Mouse (Mus musculus): Measurements from ENCODE around the gene Plk2. TPM values are rescaled to one million over a fixed set of nuclear protein-coding genes. Genes with fewer than 3 reads are reported as not detected.

The Plk2 gene
- polyA plus RNA-seq, 1 experiment from 2014 or later = 89.1 TPM

- H3K4me2 ChIP-seq = no peak overlapping the region
- WGBS = 83% methylated on average over 5 of the region's 5 CpGs
- H3K9ac ChIP-seq = no peak overlapping the region
- H3K27me3 ChIP-seq = no peaks in the 10 kb centered on the region
- no peak overlapping the region for H3K4me3 ChIP-seq (replicated peaks)
- H3K4me1 ChIP-seq = no peaks in the 10 kb centered on the region
- no peak for ATAC-seq (replicated peaks; ENCODE audit: low FRiP score)
- no peaks in the 10 kb centered on the region for H3K36me3 ChIP-seq
- no peaks in the 10 kb centered on the region for H3K9me3 ChIP-seq (replicated peaks)
- no peak overlapping the region for H3K27ac ChIP-seq
These were observed 23.8 kb downstream of the Plk2 start for GRCm38 (mm10) chr13:110418656-110419055.

DNA sequence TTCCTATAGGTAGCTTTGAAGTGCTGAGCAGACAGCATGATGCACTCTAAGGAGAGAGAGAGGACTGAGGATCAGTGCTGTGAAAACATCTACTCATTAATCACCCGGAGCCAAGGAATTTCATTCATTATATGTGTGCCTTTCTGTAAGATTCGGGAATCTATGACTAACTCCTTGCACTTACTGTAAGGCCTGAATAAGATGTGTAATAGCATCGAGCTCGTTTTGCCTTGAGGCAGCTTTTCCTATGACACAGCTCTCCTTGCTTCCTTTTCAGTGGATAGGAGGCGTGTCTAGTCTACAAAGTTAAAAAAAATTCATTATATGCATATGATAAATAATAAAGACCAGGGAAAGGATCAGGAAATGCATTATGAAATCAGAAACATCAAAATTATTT lies 24.8 kb downstream of the Plk2 start:
- H3K27ac ChIP-seq = no peak overlapping the region
- 80% methylated on average over 5 of the region's 5 CpGs for WGBS
- no peaks in the 10 kb centered on the region for H3K27me3 ChIP-seq
- no peak overlapping the region for H3K4me2 ChIP-seq
- H3K4me1 ChIP-seq = no peaks in the 10 kb centered on the region
- ATAC-seq (replicated peaks; ENCODE audit: low FRiP score) = no peak
- no peak overlapping the region for H3K4me3 ChIP-seq (replicated peaks)
- no peak overlapping the region for H3K9ac ChIP-seq
- no peaks in the 10 kb centered on the region for H3K9me3 ChIP-seq (replicated peaks)
- H3K36me3 ChIP-seq = no peaks in the 10 kb centered on the region

DNA sequence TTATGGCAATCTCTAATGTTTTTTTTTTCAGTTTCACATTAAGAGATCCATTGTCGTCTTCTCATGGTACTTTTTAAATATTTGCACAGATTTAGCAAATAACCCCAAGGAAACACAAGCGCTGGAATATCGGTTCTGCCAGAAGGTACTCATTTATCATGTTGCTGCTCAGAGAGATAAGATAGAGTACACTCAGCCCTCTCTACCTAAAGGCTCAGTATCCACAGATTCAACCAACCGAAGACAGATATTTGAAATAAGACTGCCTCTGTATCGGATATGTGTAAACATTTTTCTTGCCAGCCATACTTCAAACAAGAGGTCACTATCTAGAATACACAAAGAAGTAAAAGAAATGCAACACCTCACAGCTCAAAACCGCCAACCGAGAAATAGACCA lies 27.6 kb downstream of the Plk2 start:
- no peak for ATAC-seq (replicated peaks; ENCODE audit: low FRiP score)
- no peak overlapping the region for H3K4me2 ChIP-seq
- H3K4me1 ChIP-seq = no peaks in the 10 kb centered on the region
- H3K36me3 ChIP-seq = no peaks in the 10 kb centered on the region
- H3K9ac ChIP-seq = no peak overlapping the region
- 81% methylated on average over 7 of the region's 7 CpGs for WGBS
- no peak overlapping the region for H3K4me3 ChIP-seq (replicated peaks)
- no peaks in the 10 kb centered on the region for H3K27me3 ChIP-seq
- no peaks in the 10 kb centered on the region for H3K9me3 ChIP-seq (replicated peaks)
- no peak overlapping the region for H3K27ac ChIP-seq

DNA sequence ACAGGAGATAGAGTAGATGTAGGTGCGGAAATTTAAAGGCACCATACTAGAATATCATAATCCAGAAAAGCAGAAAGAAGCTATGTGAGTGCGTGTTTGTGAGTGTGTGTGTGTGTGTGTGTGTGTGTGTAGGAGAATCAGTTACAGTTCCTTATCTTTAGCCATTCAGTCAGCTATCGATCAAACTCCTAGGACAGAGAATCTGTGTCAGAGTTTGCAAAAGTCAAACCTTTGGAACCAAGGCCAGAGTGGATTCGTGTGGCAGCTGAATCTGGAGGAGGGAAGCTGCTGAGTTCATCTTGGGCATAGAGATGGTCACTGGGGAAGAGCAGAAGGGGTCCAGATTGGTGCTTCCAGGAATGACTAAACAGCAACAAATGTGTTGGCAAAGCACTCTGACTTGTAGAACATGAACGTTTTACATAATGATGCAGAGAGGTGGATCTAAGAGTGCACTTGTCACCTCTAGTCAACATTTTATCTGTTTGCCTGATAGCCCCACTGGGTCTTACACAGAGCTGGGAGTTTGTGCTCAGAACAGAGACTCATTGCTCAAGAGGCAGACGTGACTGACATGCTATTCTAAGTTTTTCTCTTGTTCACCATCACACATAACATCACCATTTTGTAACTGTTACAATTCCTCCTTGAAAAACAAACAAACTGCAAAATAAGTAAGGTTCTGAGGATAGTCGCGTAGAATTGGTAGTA lies 30.8 kb downstream of the Plk2 start:
- H3K36me3 ChIP-seq = no peaks in the 10 kb centered on the region
- ATAC-seq (replicated peaks; ENCODE audit: low FRiP score) = no peak
- no peak overlapping the region for H3K4me2 ChIP-seq
- H3K9me3 ChIP-seq (replicated peaks) = no peaks in the 10 kb centered on the region
- H3K27ac ChIP-seq = no peak overlapping the region
- WGBS = 87% methylated on average over 8 of the region's 8 CpGs
- no peaks in the 10 kb centered on the region for H3K27me3 ChIP-seq
- no peak overlapping the region for H3K4me3 ChIP-seq (replicated peaks)
- H3K4me1 ChIP-seq = peaks cover 3% of the 10 kb centered on the region; the same call in 1 of the 2 replicates
- no peak overlapping the region for H3K9ac ChIP-seq

DNA sequence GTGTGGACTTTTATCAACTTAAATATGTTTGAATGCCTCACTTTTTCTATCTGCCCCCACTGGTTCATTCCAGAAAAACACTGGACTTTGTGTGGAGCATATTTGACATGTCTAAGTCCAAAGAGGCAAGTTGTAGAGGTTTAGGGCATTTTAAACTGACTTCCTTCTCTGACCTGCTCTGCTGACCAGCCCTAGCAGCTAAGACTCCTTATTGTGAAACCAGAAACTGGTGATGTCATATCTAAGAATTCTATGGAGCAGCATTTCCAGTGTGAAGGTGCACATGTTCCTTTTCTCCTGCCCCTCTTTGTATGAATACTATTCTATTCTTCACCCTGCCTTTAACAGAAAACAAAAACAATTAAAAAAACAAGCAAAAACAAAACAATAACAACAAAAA lies 36.5 kb downstream of the Plk2 start:
- H3K4me2 ChIP-seq = no peak overlapping the region
- H3K4me3 ChIP-seq (replicated peaks) = no peak overlapping the region
- no peak overlapping the region for H3K27ac ChIP-seq
- H3K4me1 ChIP-seq = peaks cover 9% of the 10 kb centered on the region
- no peaks in the 10 kb centered on the region for H3K9me3 ChIP-seq (replicated peaks)
- H3K36me3 ChIP-seq = no peaks in the 10 kb centered on the region
- no peaks in the 10 kb centered on the region for H3K27me3 ChIP-seq
- ATAC-seq (replicated peaks; ENCODE audit: low FRiP score) = no peak
- no peak overlapping the region for H3K9ac ChIP-seq

- Histone ChIP-seq H3K27ac (peak overlapping the region; percentile 33; the same call in 1 of the 2 replicates), H3K4me2 (no peak overlapping the region), H3K4me1 (peaks cover 11% of the 10 kb centered on the region), H3K36me3 (no peaks in the 10 kb centered on the region), H3K4me3 (replicated peaks) (no peak overlapping the region), H3K27me3 (no peaks in the 10 kb centered on the region), H3K9me3 (replicated peaks) (no peaks in the 10 kb centered on the region), H3K9ac (no peak overlapping the region)
- 31% methylated on average over 2 of the region's 2 CpGs for WGBS
- peak; percentile 56; the same call in 1 of the 2 replicates for ATAC-seq (replicated peaks; ENCODE audit: low FRiP score)
These were observed 37.3 kb downstream of the Plk2 start for GRCm38 (mm10) chr13:110432062-110432566.

- Histone ChIP-seq H3K4me1 (peaks cover 11% of the 10 kb centered on the region), H3K27me3 (no peaks in the 10 kb centered on the region), H3K9me3 (replicated peaks) (no peaks in the 10 kb centered on the region), H3K27ac (0 out of 2 replicates have a peak overlapping the region, but pooled peaks have one; percentile 7), H3K4me3 (replicated peaks) (no peak overlapping the region), H3K9ac (no peak overlapping the region), H3K4me2 (no peak overlapping the region), H3K36me3 (no peaks in the 10 kb centered on the region)
- WGBS = 37% methylated on average over 4 of the region's 4 CpGs
- ATAC-seq (replicated peaks; ENCODE audit: low FRiP score) = peak; percentile 54
These were observed 37.8 kb downstream of the Plk2 start for GRCm38 (mm10) chr13:110432613-110433012.

DNA sequence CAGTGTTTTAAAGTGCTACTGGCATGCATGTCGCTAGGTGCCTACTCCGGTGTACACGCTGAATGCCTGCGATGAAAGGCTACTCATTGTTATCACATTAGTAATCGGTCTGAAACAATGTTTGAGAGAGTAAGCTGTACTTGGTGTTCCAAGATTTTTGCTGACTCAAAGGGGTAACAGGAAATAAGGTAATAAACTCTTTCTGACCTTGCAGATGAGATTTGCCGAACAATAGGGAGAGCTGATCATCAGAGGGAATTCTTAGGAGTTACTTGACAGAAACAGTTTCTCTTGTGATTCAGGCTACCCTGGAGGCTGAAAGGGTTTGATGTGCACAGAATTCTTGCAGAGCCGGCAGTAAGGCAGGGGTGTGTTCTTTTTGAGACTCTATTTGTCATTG lies 41.8 kb downstream of the Plk2 start:
- ATAC-seq (replicated peaks; ENCODE audit: low FRiP score) = no peak
- Histone ChIP-seq H3K9ac (no peak overlapping the region), H3K27ac (no peak overlapping the region), H3K27me3 (no peaks in the 10 kb centered on the region), H3K4me2 (no peak overlapping the region), H3K4me1 (peaks cover 8% of the 10 kb centered on the region; the same call in 1 of the 2 replicates), H3K9me3 (replicated peaks) (no peaks in the 10 kb centered on the region), H3K36me3 (no peaks in the 10 kb centered on the region), H3K4me3 (replicated peaks) (no peak overlapping the region)
- WGBS = 53% methylated on average over 7 of the region's 7 CpGs

- WGBS = 83% methylated on average over 9 of the region's 9 CpGs
- no peak overlapping the region for H3K27ac ChIP-seq
- H3K9me3 ChIP-seq (replicated peaks) = no peaks in the 10 kb centered on the region
- H3K9ac ChIP-seq = no peak overlapping the region
- no peak for ATAC-seq (replicated peaks; ENCODE audit: low FRiP score)
- H3K4me2 ChIP-seq = no peak overlapping the region
- H3K4me3 ChIP-seq (replicated peaks) = no peak overlapping the region
- H3K4me1 ChIP-seq = peaks cover 3% of the 10 kb centered on the region; the same call in 1 of the 2 replicates
- no peaks in the 10 kb centered on the region for H3K36me3 ChIP-seq
- no peaks in the 10 kb centered on the region for H3K27me3 ChIP-seq
These were observed 43.8 kb downstream of the Plk2 start for GRCm38 (mm10) chr13:110438624-110439023.

DNA sequence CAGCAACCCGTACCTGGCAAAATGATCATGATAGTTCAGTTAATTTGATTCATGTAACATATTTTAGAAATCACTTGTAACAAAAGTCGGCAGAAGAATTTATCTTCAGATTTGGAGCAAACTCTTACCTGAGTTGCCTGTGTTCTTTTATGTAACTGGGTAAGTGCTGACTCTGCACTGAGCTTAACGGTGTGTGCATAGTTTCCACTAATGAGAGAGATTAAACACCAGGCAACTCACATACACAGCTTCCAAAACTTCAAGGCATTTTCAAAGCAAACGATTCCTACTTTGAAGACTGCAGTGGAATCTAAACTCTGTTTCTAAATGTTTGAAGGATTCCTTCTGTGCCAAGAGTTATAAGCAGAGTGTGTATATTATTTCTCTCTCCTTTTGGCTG lies 49.5 kb downstream of the Plk2 start:
- H3K4me2 ChIP-seq = no peak overlapping the region
- H3K36me3 ChIP-seq = no peaks in the 10 kb centered on the region
- 0 out of 2 replicates have a peak overlapping the region, but pooled peaks have one; percentile 3 for H3K27ac ChIP-seq
- H3K4me3 ChIP-seq (replicated peaks) = no peak overlapping the region
- H3K9ac ChIP-seq = no peak overlapping the region
- no peaks in the 10 kb centered on the region for H3K9me3 ChIP-seq (replicated peaks)
- ATAC-seq (replicated peaks; ENCODE audit: low FRiP score) = no peak
- 72% methylated on average over 4 of the region's 4 CpGs for WGBS
- H3K4me1 ChIP-seq = peaks cover 9% of the 10 kb centered on the region
- no peaks in the 10 kb centered on the region for H3K27me3 ChIP-seq

DNA sequence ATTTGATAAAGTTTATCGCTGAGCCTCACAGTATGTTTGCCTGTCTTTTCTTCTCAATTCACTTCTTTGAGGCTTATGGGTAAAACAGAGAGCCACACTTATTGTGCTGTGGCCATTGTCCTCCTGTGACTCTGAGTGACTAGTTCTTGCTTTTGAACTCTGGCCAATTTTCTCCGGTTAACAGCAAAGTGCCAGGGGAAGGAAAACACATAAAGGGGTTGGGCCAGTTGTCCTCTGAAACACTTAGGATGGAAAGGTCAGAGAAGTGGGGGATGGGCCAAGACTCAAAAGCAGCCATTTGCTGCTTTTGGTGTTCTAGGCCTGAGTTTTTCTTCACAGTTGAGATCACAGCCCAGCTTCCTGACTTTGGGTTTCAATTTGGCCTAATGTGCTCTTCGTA lies 50.0 kb downstream of the Plk2 start:
- Histone ChIP-seq H3K27ac (0 out of 2 replicates have a peak overlapping the region, but pooled peaks have one; percentile 3), H3K4me2 (no peak overlapping the region), H3K36me3 (no peaks in the 10 kb centered on the region), H3K9ac (no peak overlapping the region), H3K9me3 (replicated peaks) (no peaks in the 10 kb centered on the region), H3K27me3 (no peaks in the 10 kb centered on the region), H3K4me3 (replicated peaks) (no peak overlapping the region), H3K4me1 (peaks cover 9% of the 10 kb centered on the region)
- WGBS = 42% methylated on average over 3 of the region's 3 CpGs
- ATAC-seq (replicated peaks; ENCODE audit: low FRiP score) = peak; percentile 49; the same call in 1 of the 2 replicates

DNA sequence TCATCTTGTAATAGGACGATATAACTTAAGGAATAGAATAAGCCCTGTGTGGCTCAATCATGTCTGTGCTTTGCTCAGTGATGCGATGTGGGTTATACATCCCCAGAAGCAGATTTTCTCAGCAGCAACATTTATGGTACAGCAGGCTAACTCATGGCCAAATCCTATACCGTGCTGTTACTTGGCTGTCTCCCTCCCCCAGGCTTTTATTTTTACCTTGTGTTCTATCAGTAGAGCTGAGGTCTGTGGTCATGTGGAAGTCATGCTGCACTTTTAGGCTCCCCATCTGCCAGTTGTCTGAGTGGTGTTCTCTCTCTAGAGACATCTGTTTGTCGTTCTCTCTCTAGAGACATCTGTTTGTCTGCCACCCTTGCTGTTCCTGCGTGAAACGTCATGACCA lies 51.6 kb downstream of the Plk2 start:
- no peak overlapping the region for H3K4me3 ChIP-seq (replicated peaks)
- no peaks in the 10 kb centered on the region for H3K9me3 ChIP-seq (replicated peaks)
- no peak overlapping the region for H3K27ac ChIP-seq
- ATAC-seq (replicated peaks; ENCODE audit: low FRiP score) = no peak
- peaks cover 9% of the 10 kb centered on the region for H3K4me1 ChIP-seq
- no peak overlapping the region for H3K4me2 ChIP-seq
- no peaks in the 10 kb centered on the region for H3K27me3 ChIP-seq
- WGBS = 82% methylated on average over 6 of the region's 6 CpGs
- no peak overlapping the region for H3K9ac ChIP-seq
- H3K36me3 ChIP-seq = no peaks in the 10 kb centered on the region

DNA sequence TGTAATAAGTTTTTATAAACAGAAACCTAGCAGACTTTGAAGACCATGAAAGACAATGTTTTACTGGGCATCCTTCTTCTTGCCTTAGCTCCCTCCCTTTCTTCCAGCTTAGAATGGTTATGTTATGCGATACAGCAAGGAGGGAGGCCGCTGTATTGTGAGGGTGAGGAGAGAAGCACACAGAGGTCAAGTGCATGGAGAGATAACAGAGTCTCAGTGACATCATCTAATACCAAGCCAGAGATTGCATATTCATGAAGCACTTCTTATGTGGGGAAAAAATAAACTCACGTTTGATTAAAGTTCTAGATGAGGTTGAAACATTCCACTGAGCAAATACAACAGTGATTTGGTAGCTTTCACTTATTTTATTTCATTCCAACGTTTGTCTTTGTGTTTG lies 55.2 kb downstream of the Plk2 start:
- no peak overlapping the region for H3K4me2 ChIP-seq

More for the DNA sequence above, 55.2 kb downstream of the Plk2 start:
- Histone ChIP-seq H3K36me3 (no peaks in the 10 kb centered on the region), H3K4me3 (replicated peaks) (no peak overlapping the region), H3K9ac (no peak overlapping the region), H3K27ac (no peak overlapping the region), H3K27me3 (no peaks in the 10 kb centered on the region), H3K9me3 (replicated peaks) (no peaks in the 10 kb centered on the region), H3K4me1 (peaks cover 15% of the 10 kb centered on the region)
- no peak for ATAC-seq (replicated peaks; ENCODE audit: low FRiP score)
- 71% methylated on average over 4 of the region's 4 CpGs for WGBS
